Mouse (Mus musculus) urinary bladder, postnatal 4 days (tissue): Measurements from ENCODE around the gene Nfil3.

Experiments used
- DNase-seq, 2 experiments: peaks; one replicate each; pipeline ENCODE4 v3.0.0; 2021 to 2022; ENCODE audit warnings: low spot score in 2 of 2

The Nfil3 gene

DNA sequence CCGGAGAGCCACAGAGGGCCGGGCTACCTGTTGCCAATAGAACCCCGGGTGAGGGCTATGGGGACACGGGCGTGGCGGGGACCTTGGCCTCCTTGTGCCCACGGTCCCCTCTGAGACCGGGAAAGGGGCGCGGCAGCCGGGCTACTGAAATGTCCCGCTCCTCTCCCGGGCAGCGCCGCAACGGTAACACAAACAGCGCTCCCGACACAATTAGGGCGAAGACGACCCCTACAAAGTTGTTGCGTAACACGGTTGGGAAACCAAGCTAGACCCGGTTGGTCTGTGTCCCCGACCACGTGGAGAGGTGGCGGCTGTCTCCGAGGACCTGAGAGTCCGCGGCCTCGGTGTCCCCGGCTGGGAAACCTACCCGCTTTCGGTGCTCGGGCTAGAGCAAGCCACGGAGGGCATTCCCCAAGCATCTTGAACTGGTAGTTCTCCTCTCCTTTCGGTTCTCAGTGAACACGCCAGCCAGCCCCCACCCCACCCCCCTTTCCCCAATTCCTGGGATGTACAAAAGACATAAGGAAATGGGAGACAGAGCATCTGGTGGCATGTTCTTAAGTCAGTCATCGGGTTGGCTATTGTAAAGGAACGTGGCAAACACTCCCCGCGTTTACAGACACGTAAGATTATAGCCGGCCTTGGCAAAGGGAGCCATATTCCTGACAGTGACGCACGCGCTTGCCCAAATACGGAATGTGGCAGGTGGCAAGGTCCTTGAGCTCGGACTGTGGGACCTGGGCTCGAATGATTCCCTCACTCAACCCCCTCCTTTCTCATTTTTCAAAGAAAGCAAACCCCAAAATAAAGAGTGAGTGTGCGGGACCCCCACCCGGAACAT is 788 bp upstream of the Nfil3 start:
- DNase-seq = peak in 1 of 2 experiments; percentile 26

DNA sequence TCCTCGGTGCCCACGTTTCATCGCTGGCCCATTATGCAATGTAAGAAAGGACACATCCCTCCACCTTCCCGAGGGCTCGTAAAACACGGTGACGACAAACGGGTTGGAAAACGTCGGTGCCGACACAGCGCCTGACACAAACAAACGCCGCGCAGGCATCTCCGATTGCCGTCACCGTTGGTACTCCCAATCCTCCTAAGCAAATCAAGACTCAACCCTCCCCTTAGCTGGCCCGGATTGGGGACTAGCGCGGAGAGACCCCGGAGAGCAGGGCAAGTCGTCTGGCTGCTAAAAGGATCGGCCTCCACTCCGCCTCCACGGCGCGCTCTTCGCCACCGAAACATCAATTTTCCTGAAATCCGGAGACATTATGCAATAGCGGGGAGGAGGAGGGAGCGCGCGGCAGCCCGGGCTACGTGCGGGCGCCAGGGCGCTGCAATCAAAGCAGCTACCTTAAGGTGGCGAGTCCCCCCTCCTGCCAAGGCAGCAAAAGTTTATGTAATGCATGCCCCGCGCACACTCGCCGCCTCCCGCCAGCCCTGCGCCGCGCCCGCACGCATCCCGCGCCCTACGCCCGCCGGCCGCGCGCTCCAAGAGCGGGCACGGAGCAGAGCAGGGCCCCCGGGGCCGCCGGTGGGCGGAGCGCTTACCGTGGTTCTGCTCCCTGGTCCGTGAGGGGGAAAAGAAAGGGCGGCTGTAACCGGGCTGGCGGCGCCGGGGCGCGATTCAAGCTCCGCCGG is 492 bp downstream of the Nfil3 start:
- DNase-seq = peak; percentile 58 to 68

DNA sequence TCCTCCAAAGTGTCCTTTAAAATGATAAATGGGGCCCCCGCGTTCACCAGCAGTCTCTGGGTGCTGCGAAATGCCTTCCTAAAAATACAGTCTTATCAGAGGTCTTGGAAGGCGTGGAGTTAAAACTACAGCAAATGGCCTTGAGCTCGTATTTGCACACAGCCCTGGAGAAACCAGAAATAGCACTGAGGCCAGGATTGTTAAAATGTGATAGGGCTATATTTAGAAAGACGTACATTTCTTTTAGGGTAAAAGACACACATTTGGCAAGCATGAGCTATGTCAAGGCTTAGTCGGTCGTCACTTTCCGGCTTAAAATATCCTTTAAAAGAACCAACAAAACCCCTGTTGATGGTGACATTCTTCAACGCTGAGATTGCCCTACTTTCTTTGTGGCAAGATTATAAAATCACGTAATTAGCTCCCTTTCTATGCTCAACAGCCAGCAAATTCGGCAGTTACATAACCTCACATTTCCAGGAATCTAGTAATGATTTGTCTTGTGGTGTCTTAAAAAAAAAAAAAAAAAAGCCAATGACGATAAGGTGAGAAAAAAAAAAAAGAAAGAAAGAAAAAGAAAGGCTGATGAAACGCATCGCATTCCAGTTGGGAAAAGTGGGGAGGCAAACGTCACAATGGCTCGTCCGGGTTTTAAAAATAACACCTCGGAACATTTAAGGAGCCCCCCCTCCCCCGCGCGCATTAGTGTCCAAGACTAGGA is 1.4 kb downstream of the Nfil3 start:
- no peak for DNase-seq

GRCm38 (mm10) chr13:52978321-52978981 is 2.4 kb downstream of the Nfil3 start:
- DNase-seq = peak in 1 of 2 experiments; percentile 37

DNA sequence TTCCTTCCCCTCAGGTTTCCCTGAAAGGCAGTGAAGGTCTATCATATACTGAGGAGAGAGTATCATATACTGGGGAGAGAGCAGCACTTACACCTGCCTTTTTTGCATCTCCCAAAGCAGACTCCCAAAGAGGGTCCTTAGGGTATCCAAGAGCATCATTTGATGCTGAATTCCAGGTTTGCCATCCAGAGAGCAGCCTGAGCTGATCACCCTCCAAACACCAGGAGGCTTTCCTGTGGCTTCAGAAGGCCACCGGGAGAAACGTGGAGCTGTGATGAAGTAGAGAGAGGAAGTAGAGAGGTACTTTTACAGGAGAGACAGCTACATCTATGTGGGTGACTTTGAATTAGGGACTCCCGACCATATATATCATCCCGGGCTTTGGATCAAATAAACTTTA is 3.1 kb downstream of the Nfil3 start:
- no peak for DNase-seq

GRCm38 (mm10) chr13:52977221-52977609 is 3.7 kb downstream of the Nfil3 start:
- DNase-seq = no peak

- no peak for DNase-seq
Observed at GRCm38 (mm10) chr13:52976510-52977220, 4.2 kb downstream of the Nfil3 start.

GRCm38 (mm10) chr13:52976130-52976509 is 4.8 kb downstream of the Nfil3 start:
- DNase-seq = no peak

DNA sequence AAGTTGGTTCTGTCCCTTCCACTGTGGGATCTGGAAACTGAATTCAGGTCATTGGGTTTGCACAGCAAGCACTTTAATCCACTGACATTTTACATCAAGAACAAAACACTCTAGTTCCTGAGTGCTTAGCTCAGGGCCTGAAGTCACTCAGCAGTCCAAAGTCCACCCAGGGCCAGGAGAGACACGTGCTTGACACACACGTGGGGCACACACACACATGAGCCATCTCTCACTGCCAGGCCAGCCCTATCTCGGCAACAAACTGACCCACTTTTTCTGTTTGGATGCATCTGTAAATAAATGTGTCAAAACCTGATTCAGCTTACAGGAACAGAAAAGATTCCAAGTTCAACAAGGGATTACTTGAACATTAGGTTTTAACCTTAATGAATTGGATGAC is 6.2 kb downstream of the Nfil3 start:
- DNase-seq = no peak

DNA sequence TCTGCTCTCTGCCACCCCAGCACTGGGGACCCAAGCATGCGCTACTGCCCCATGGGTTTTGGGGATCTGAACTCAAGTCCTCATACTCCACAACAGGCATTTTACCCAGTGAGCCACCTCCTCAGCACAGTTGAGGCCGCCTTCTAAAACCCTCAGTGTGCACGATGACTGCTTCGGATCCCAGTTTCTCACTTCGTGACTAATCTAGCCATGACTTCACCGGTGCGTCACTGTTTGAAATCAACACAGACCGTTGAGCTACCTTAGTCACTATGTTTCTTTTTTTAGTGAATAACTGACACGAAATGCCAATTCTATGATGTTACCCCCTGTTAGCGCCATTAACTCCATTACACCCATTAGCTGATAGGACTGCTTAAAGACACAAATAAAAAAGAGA is 7.4 kb downstream of the Nfil3 start:
- DNase-seq = no peak

GRCm38 (mm10) chr13:52972626-52973025 is 8.2 kb downstream of the Nfil3 start:
- no peak for DNase-seq

DNA sequence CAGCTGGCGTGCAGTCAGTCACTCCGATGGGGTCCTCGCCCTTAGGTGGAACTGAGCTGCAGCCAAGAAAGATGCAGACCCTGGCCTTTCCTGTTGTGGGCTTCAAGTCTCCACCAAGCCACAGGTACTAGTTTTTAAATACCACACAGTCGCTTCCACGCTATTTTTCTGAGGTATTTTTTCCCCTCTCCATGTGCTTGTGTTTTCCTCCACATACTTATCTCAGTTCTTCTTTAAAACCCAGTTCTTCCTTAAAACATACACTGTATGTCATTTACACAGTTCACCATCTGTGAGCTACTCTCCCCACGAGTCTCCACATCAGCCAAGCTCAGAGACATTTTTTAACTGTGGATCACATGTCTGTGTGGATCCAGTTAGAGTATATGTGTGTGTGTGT is 10.0 kb downstream of the Nfil3 start:
- no peak for DNase-seq

DNA sequence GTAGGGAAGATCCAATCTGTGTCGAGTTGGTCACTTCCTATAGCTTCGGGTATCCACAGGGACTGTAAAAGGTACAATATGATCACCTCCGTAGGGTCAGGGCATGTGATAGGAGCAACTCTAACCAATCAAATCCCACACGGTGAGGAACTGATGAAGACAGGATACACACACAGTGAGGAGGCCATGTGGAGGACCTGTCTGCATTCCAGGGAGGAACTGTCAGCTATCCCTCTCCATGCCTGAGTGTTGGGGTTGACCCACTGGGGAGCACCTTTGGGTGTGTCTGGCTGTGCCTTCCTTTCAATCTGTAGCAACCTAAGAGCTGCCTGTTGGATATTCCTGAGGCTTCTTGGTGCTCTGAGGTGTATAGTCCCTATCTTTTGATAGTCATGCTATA is 18.0 kb downstream of the Nfil3 start:
- DNase-seq = no peak

- DNase-seq = no peak
Observed at GRCm38 (mm10) chr13:52962361-52962760, 18.5 kb downstream of the Nfil3 start.

- no peak for DNase-seq
Observed at GRCm38 (mm10) chr13:52953779-52954553, 26.9 kb downstream of the Nfil3 start.

DNA sequence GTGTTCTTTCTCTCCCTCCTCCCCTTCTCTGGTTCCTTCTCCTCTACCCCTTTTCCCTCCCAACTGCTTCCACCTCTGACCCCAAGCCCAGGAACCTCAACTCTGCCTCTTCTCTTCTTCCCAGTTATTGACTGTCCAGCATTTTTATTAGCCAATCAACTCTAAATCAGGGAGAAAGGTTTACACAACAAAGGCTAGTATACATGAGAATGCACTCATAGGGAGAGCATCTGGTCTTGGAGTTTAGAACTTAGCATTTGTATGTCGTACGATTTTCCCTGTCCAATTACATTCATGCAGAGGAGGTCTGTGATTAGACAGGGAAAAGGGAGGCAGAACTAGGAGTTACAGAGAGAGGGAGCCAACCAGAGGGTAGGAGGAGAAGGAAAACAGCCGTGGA is 31.7 kb downstream of the Nfil3 start:
- no peak for DNase-seq

DNA sequence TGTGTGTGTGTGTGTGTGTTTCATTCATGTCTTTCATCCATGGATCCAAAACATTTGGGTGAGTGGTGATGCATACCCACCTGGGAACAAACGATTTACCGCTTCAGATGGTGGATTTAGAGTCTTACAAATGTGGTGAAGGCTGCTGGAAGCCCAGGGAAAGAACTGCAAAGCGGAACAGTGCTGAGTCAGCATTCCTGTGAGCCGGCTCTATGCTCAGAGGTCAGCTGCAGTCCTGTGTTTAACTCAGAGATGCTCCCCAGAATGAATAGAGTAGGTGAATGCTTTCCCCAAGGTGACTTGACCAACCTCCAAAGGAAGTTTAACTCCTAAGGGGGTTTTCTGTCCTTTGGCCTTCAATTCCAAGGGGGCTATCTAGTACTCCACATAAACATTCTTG is 33.3 kb downstream of the Nfil3 start:
- DNase-seq = no peak

GRCm38 (mm10) chr13:52945769-52946168 is 35.1 kb downstream of the Nfil3 start:
- no peak for DNase-seq

- no peak for DNase-seq
Observed at GRCm38 (mm10) chr13:52944116-52944515, 36.8 kb downstream of the Nfil3 start.

- no peak for DNase-seq
Observed at GRCm38 (mm10) chr13:52942876-52943388, 37.9 kb downstream of the Nfil3 start.
